Mouse (Mus musculus) lung, adult 2 months (tissue): ENCODE measurements at regions not wholly inside any gene's neighbourhood (a gene's known extent, or its start where the extent isn't known, plus 50 kb on each side); places are given as distances from the start of the nearest gene placed in this dataset.

Source experiments
- CTCF ChIP-seq: fragments of 200-500 bp; IDR thresholded peaks from 2 replicates; pipeline ENCODE4 v1.5.1; 2011; ENCODE audit warnings: mild to moderate bottlenecking, low read length, control low read depth; ENCODE audit not compliant: insufficient read depth
- POLR2A ChIP-seq: fragments of 200-500 bp; IDR thresholded peaks from 2 replicates; pipeline ENCODE4 v1.6.1; 2011; ENCODE audit warnings: low read depth, mild to moderate bottlenecking, control low read depth, low read length, borderline replicate concordance; ENCODE audit errors: extremely low read depth

DNA sequence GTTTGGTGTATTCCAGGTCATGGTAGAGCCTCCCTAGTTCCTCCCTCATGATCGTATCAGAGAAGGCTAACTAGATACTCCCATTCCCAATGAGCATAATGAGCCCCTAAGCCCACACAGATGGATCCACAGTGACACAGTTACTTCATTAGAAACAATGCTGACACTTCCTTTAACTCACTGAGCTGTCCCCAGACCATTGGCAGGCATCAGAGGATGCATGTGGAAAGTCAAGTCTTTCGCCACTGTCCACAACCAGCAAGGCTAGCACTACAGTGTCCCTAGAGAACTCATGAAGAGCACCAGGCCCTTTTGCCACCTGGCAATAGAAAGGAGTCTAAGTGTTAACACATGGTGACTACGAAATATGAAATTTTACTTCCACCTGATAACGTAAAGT lies 156.1 kb upstream of the Tent5a start:
- TF ChIP-seq CTCF = no peak
- TF ChIP-seq POLR2A = no peak
